Mouse (Mus musculus) forebrain, embryonic 14.5 days (tissue): ENCODE measurements around the gene Ccnj. TPM values are rescaled to one million over a fixed set of nuclear protein-coding genes. Genes with fewer than 3 reads are reported as not detected.

Experiments
- ATAC-seq: fragments of 200-750 bp; cut with Nextera tagmentation; 2 replicates; pipeline ENCODE4 v1.8.0; 2017; ENCODE audit warnings: mild to moderate bottlenecking, moderate library complexity
- DNase-seq: peaks from one replicate; pipeline ENCODE4 v3.0.0-alpha.2; 2015; ENCODE audit warnings: low spot score
- H3K27ac ChIP-seq: fragments of 300-500 bp; sonication (generic); 2 replicates; pipeline ENCODE4 v1.5.1; 2014; ENCODE audit warnings: low read depth, mild to moderate bottlenecking, control low read depth, low read length, moderate library complexity
- H3K27me3 ChIP-seq: fragments of 300-500 bp; sonication (generic); replicated peaks from 2 replicates; pipeline ENCODE4 v1.6.1; 2014; ENCODE audit warnings: low read length, control low read depth, mixed read lengths; ENCODE audit not compliant: control insufficient read depth, insufficient read depth
- H3K36me3 ChIP-seq: fragments of 300-500 bp; sonication (generic); 2 replicates; pipeline ENCODE4 v1.6.1; 2014; ENCODE audit warnings: low read length, control low read depth; ENCODE audit not compliant: control insufficient read depth, insufficient read depth
- H3K4me1 ChIP-seq: fragments of 300-500 bp; sonication (generic); 2 replicates; pipeline ENCODE4 v1.6.1; 2014; ENCODE audit warnings: antibody characterized with exemption, low read length, control low read depth; ENCODE audit not compliant: control insufficient read depth, insufficient read depth
- H3K4me2 ChIP-seq: fragments of 300-500 bp; sonication (generic); 2 replicates; pipeline ENCODE4 v1.6.1; 2014; ENCODE audit warnings: mild to moderate bottlenecking, control low read depth, low read length
- H3K4me3 ChIP-seq: fragments of 300-500 bp; sonication (generic); 2 replicates; pipeline ENCODE4 v1.5.1; 2014; ENCODE audit warnings: low read depth, low read length, control low read depth
- H3K9ac ChIP-seq: fragments of 300-500 bp; sonication (generic); 2 replicates; pipeline ENCODE4 v1.6.1; 2014; ENCODE audit warnings: mild to moderate bottlenecking, low read length, control low read depth, moderate library complexity
- H3K9me3 ChIP-seq: fragments of 300-500 bp; sonication (generic); replicated peaks from 2 replicates; pipeline ENCODE4 v1.6.1; 2016; ENCODE audit warnings: low read length, control low read depth, mixed read lengths; ENCODE audit not compliant: control insufficient read depth
- WGBS: fragments of 180-500 bp; shearing (Covaris S2); extraction: QIAGEN DNeasy Blood & Tissue Kit; methylation state at CpG from one replicate; pipeline ENCODE4 v1.1.7; 2014; 5-methylcytosine and 5-hydroxymethylcytosine counted together
- polyA plus RNA-seq: library from polyadenylated mRNA; unstranded; fragments of >200 nt; fragmentation: Nextera tagmentation; extraction: Ambion mirVana; gene quantifications from 2 replicates; pipeline ENCODE4 v1.2.1, GENCODE M21; 2014

The Ccnj gene
- polyA plus RNA-seq, 1 experiment from 2014 or later = 17.6 TPM

DNA sequence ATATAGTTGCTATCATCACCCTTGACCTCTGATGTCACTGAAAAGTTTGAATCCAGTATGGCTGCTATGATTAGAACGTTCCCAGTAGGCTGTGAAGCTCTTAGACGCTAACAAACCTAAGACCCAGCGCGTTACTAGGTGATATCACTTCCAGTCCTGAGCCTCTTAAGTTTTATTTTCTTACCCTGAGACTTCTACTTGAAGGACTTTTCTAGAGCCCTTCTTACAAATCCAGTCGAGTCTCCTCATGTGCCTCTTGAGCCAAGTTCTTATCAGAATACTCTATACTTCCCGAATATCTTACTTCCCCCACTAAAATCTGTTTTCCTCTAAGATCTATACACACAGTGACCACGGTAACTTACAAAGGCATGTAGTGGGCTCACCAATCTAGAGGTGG is 7.1 kb downstream of the Ccnj start:
- no peak overlapping the region for H3K4me2 ChIP-seq
- peaks cover 62% of the 10 kb centered on the region for H3K36me3 ChIP-seq
- no peak overlapping the region for H3K9ac ChIP-seq
- DNase-seq (no peak), ATAC-seq (no peak)
- peaks cover 20% of the 10 kb centered on the region for H3K4me1 ChIP-seq
- 93% methylated on average over 7 of the region's 7 CpGs for WGBS
- no peaks in the 10 kb centered on the region for H3K9me3 ChIP-seq
- H3K27ac ChIP-seq = no peak overlapping the region
- no peaks in the 10 kb centered on the region for H3K27me3 ChIP-seq
- H3K4me3 ChIP-seq = no peak overlapping the region

- WGBS = 88% methylated on average over 6 of the region's 6 CpGs
- no peak for ATAC-seq
- peaks cover 80% of the 10 kb centered on the region for H3K36me3 ChIP-seq
These were observed 9.2 kb downstream of the Ccnj start for GRCm38 (mm10) chr19:40840303-40840702.

GRCm38 (mm10) chr19:40841083-40841482 is 10.0 kb downstream of the Ccnj start:
- H3K9ac ChIP-seq = no peak overlapping the region
- no peak overlapping the region for H3K4me2 ChIP-seq
- DNase-seq (no peak), ATAC-seq (no peak)
- no peaks in the 10 kb centered on the region for H3K4me1 ChIP-seq
- H3K27me3 ChIP-seq = no peaks in the 10 kb centered on the region
- H3K36me3 ChIP-seq = peaks cover 84% of the 10 kb centered on the region
- no peaks in the 10 kb centered on the region for H3K9me3 ChIP-seq
- H3K4me3 ChIP-seq = no peak overlapping the region
- 94% methylated on average over 6 of the region's 6 CpGs for WGBS
- no peak overlapping the region for H3K27ac ChIP-seq

More at GRCm38 (mm10) chr19:40840303-40840702, 9.2 kb downstream of the Ccnj start:
- Histone ChIP-seq H3K4me2 (no peak overlapping the region), H3K9me3 (no peaks in the 10 kb centered on the region), H3K27me3 (no peaks in the 10 kb centered on the region), H3K4me3 (no peak overlapping the region), H3K9ac (no peak overlapping the region), H3K4me1 (no peaks in the 10 kb centered on the region), H3K27ac (no peak overlapping the region)
- DNase-seq = no peak

GRCm38 (mm10) chr19:40841593-40841992 is 10.5 kb downstream of the Ccnj start:
- ATAC-seq (no peak), DNase-seq (no peak)
- no peak overlapping the region for H3K9ac ChIP-seq
- no peak overlapping the region for H3K27ac ChIP-seq
- H3K4me3 ChIP-seq = no peak overlapping the region
- H3K36me3 ChIP-seq = peaks cover 87% of the 10 kb centered on the region
- no peaks in the 10 kb centered on the region for H3K4me1 ChIP-seq
- H3K4me2 ChIP-seq = no peak overlapping the region
- no peaks in the 10 kb centered on the region for H3K9me3 ChIP-seq
- H3K27me3 ChIP-seq = no peaks in the 10 kb centered on the region
- WGBS = 89% methylated on average over 13 of the region's 13 CpGs

DNA sequence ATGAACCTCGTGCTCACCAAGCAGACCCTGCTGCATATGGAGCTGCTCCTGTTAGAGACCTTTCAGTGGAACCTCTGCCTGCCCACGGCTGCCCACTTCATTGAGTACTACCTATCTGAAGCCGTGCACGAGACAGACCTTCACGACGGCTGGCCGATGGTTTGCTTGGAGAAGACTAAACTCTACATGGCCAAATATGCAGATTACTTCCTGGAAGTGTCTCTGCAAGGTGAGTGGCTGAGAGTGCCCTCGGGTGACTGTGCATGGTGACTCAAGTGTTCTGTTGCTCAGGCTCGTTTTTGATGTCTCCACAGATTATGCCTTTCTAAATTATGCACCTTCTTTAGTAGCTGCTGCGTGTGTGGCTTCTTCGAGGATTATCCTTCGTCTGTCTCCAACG is 13.7 kb downstream of the Ccnj start:
- DNase-seq = no peak
- 92% methylated on average over 13 of the region's 13 CpGs for WGBS
- no peaks in the 10 kb centered on the region for H3K4me1 ChIP-seq
- H3K4me2 ChIP-seq = no peak overlapping the region
- H3K9ac ChIP-seq = no peak overlapping the region
- H3K27me3 ChIP-seq = no peaks in the 10 kb centered on the region
- no peak overlapping the region for H3K27ac ChIP-seq
- no peaks in the 10 kb centered on the region for H3K9me3 ChIP-seq
- no peak for ATAC-seq
- no peak overlapping the region for H3K4me3 ChIP-seq
- H3K36me3 ChIP-seq = peaks cover 83% of the 10 kb centered on the region

DNA sequence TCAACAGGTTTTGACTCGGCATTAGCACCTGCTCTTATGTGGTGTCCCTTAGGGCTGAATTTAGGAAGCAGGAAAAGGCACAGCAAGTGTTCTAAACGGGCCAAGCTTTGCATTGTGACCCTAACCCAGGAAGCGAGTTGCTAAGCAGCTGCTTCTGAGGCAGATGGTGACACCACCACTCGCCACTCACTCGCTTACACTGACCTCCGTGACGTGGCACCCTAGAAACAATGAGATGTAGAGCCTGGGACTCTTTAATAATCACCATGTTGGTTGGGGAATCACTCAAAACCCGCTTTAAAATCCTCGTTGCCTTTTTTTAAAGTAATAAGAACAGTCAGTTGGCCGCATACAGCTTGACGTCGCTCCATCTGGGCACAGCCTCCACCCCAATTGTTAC is 18.3 kb downstream of the Ccnj start:
- peaks cover 60% of the 10 kb centered on the region for H3K36me3 ChIP-seq
- H3K4me1 ChIP-seq = no peaks in the 10 kb centered on the region
- H3K9me3 ChIP-seq = no peaks in the 10 kb centered on the region
- H3K27ac ChIP-seq = no peak overlapping the region
- no peak overlapping the region for H3K9ac ChIP-seq
- H3K4me3 ChIP-seq = no peak overlapping the region
- DNase-seq (no peak), ATAC-seq (no peak)
- 80% methylated on average over 12 of the region's 12 CpGs for WGBS
- no peak overlapping the region for H3K4me2 ChIP-seq
- H3K27me3 ChIP-seq = no peaks in the 10 kb centered on the region

DNA sequence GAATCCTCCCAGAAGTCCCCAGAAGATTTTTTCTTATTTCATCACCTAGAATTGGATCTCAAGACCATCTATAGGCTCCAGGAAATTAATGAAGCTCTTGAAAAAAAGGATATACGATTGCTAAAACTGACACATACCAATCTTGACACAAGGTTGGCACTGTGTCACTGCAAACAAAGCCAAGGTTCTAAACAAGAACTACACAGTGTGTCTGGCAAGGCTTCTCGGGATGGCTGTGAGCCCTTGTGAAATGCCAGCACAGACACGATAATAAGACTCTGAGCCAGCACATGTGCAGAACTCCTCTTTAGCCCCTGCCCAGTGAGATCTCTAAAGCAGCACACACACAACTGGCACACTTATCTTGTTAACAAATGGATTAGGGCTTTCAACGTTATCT is 28.5 kb downstream of the Ccnj start:
- H3K4me3 ChIP-seq = no peak overlapping the region
- no peaks in the 10 kb centered on the region for H3K4me1 ChIP-seq
- no peak overlapping the region for H3K4me2 ChIP-seq
- no peaks in the 10 kb centered on the region for H3K9me3 ChIP-seq
- no peak overlapping the region for H3K27ac ChIP-seq
- WGBS = 43% methylated on average over 4 of the region's 4 CpGs
- H3K36me3 ChIP-seq = no peaks in the 10 kb centered on the region
- H3K9ac ChIP-seq = no peak overlapping the region
- ATAC-seq (no peak), DNase-seq (peak; percentile 55)
- H3K27me3 ChIP-seq = no peaks in the 10 kb centered on the region

GRCm38 (mm10) chr19:40868284-40868683 is 37.2 kb downstream of the Ccnj start:
- no peak overlapping the region for H3K4me3 ChIP-seq
- no peak overlapping the region for H3K9ac ChIP-seq
- 39% methylated on average over 5 of the region's 5 CpGs for WGBS
- ATAC-seq (no peak), DNase-seq (no peak)
- no peak overlapping the region for H3K27ac ChIP-seq
- no peaks in the 10 kb centered on the region for H3K4me1 ChIP-seq
- no peak overlapping the region for H3K4me2 ChIP-seq
- no peaks in the 10 kb centered on the region for H3K9me3 ChIP-seq
- H3K27me3 ChIP-seq = peaks cover 15% of the 10 kb centered on the region
- H3K36me3 ChIP-seq = no peaks in the 10 kb centered on the region

- Histone ChIP-seq H3K27me3 (peaks cover 15% of the 10 kb centered on the region), H3K4me2 (no peak overlapping the region), H3K9ac (no peak overlapping the region), H3K4me1 (no peaks in the 10 kb centered on the region), H3K4me3 (no peak overlapping the region), H3K27ac (no peak overlapping the region), H3K36me3 (no peaks in the 10 kb centered on the region), H3K9me3 (no peaks in the 10 kb centered on the region)
- WGBS = 91% methylated on average over 3 of the region's 3 CpGs
- no peak for ATAC-seq
- DNase-seq = no peak
These were observed 38.5 kb downstream of the Ccnj start for GRCm38 (mm10) chr19:40869425-40870105.
